Mouse (Mus musculus) embryonic fibroblast, embryonic 13.5 days (primary cell): Measurements from ENCODE around the gene Bmi1. TPM values are rescaled to one million over a fixed set of nuclear protein-coding genes. Genes with fewer than 3 reads are reported as not detected.

ENCODE experiments used
- H3K27ac ChIP-seq: 2 replicates; pipeline ENCODE4 v1.5.1; 2012; ENCODE audit warnings: low read length, control low read depth, inconsistent platforms; ENCODE audit not compliant: insufficient read depth
- H3K4me1 ChIP-seq: 2 replicates; pipeline ENCODE4 v1.6.1; 2011; ENCODE audit warnings: low read length; ENCODE audit not compliant: control insufficient read depth, insufficient read depth
- H3K4me3 ChIP-seq: 2 replicates; pipeline ENCODE4 v1.5.1; 2011; ENCODE audit warnings: mild to moderate bottlenecking, control low read depth, low read length; ENCODE audit not compliant: insufficient read depth
- CTCF ChIP-seq: IDR thresholded peaks from 2 replicates; pipeline ENCODE4 v1.5.1; 2011; ENCODE audit warnings: mild to moderate bottlenecking, control low read depth, low read length, moderate library complexity, borderline replicate concordance; ENCODE audit not compliant: insufficient read depth
- POLR2A ChIP-seq: IDR thresholded peaks from 2 replicates; pipeline ENCODE4 v1.6.1; 2011; ENCODE audit warnings: low read depth, mild to moderate bottlenecking, control low read depth, low read length, moderate library complexity
- polyA plus RNA-seq: library from polyadenylated mRNA; stranded (reverse); fragments of >200 nt; gene quantifications from 2 replicates; pipeline ENCODE4 v1.2.4, GENCODE M21; 2011; ENCODE audit warnings: low read depth; ENCODE audit not compliant: missing spikeins, insufficient read length

Gene Bmi1
- polyA plus RNA-seq = 58.7 and 82.9 TPM in 2 replicates

DNA sequence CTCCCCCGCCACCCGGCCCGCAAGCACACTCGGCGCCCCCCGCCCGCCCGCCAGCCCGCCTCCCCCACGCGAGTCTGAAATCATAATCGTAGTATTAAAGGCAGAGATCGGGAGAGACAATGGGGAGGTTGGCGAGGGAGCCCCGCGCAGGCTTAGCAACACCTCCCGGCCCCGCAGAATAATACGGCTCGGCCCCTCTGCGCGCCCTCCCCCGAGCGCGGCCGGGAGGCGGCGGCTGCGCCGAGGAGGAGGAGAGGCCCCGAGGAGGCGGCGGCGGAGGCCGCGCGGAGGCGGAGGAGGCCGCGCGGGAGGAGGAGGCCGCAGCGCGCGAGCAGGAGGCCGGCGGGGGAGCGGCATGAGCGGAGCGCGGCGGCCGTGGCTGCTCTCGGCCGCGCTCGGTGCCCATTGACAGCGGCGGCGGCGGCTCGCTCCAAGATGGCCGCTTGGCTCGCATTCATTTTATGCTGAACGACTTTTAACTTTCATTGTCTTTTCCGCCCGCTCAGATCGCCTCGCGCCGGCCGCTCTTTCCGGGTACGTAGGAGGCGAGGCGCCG is at the start of gene Bmi1:
Bmi1 (plus strand) TSS at position 83 of the 556 bp plus-strand sequence.
- TF ChIP-seq POLR2A (peak; percentile 49), CTCF (no peak)
- Histone ChIP-seq H3K4me3 (peak within 1 kb of the TSS; percentile 75), H3K4me1 (peaks cover 4% of the 10 kb centered on the region; the same call in 1 of the 2 replicates), H3K27ac (peak within 1 kb of the TSS; percentile 85)

DNA sequence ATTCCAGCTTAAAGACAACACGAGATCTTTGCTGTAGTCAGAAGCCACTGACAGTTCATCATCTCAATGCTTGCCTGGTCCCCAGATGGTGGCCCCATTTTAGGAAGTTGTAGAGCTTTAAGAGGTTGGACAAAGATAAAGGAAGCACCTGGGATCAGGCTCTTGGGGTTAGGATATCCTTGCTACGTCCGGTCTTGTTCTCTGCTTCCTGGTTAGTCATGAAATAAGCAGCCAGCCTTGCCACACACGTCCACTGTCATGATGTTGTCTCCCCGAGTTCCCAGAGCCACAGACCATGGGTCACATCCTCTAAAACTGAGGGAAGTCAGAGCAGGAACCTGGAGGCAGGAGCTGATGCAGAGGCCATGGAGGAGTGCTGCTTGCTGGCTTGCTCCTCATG is 46.3 kb upstream of the Bmi1 start:
- no peak overlapping the region for H3K4me3 ChIP-seq
- H3K27ac ChIP-seq = no peak overlapping the region
- H3K4me1 ChIP-seq = no peaks in the 10 kb centered on the region
- TF ChIP-seq POLR2A = no peak
- TF ChIP-seq CTCF = no peak

DNA sequence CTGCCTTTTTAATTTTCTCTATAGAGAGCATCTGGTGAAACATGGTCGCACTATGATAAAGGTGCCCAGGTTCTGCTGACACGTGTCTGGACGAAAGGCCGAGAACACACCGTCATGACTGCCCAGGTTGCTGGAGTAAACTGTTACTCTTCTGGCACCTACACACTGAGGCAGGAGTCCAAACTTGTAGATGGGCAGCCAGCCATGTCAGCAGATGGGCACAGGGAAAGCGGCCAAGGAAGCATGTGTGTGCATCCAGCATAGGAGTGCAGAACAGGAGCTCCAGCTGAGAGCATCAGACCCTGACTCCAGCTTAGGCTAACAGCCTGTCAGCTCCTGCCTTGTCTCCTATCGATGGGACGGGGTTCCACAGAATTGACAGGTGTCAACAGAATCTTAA is 41.8 kb upstream of the Bmi1 start:
- Histone ChIP-seq H3K27ac (no peak overlapping the region), H3K4me3 (no peak overlapping the region), H3K4me1 (no peaks in the 10 kb centered on the region)
- TF ChIP-seq POLR2A (no peak), CTCF (no peak)

DNA sequence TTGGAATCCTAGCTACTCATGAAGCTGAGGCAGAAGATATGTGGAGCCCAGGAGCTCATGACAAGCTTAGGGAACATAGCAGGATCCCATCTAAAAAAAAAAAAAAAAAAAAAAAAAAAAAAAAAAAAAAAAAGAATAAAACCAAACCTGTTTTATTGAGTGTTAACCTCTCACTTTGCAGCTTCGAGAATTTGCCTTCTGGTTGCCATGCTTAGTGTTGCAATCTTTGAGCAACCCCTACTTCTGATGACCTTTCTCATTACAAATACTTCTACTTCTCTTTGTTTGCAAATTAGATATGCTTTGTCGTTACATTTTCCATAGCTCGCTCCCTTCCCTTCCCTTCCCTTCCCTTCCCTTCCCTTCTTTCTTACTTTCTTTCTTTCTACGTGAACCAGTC is 28.3 kb upstream of the Bmi1 start:
- Histone ChIP-seq H3K27ac (no peak overlapping the region), H3K4me3 (no peak overlapping the region), H3K4me1 (no peaks in the 10 kb centered on the region)
- TF ChIP-seq CTCF (no peak), POLR2A (no peak)

DNA sequence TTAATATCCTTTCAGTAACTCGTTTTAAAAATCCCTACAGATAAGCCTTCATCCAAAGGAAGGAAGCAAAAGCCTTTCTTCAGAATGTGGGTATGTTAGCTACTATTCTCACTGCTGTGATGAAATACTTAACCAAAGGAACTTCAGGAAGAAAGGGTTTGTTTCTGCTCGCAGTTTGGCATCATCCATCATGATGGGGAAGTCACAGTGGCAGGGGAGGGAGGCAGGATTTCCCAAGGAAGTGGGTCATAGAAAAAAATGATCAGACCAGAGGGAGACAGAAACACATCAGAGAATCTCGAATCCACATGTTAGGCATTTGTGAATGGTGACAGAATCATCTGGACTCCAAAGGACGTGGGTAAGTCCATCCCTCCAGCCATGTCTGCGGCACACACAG is 22.0 kb upstream of the Bmi1 start:
- Histone ChIP-seq H3K4me1 (no peaks in the 10 kb centered on the region), H3K27ac (no peak overlapping the region), H3K4me3 (no peak overlapping the region)
- no peak for TF ChIP-seq CTCF

DNA sequence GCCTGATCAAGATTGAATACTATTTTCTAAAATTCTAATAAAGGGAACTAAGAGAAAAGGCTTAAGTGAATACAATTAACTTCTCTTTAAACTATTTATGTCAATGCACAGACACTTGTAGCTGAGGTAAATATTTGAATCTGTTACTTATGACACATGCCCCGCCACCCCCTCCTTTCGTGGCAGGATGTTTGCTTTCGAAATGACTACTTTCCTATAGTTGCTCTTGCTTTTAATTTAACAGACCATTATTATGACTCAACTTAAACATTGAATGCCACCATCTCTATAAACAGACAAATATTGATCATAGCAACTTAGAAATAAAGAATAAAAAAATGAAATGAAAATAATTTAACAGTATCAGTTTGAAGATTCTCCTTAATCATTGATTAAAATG is 12.8 kb upstream of the Bmi1 start:
- H3K27ac ChIP-seq = no peak overlapping the region
- TF ChIP-seq CTCF (no peak), POLR2A (no peak)

DNA sequence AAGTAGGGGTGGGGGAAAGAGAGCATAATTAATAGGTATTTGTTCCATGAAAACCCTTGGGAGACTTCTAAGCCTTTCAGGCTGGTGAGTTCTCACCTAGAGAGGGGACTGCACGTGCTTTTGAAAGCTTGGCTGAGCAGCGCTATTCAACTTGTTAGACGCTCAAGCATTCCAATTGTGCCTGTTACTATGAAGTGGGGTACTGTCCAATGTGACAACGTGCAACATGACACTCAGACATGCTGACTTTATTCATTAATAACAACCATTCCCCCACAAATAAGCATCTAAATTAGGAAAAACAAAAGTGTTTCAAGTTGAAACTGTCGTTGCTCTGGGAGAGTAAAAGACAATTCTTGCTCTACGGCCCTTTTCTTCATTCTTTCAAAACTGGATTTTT is 5.8 kb upstream of the Bmi1 start:
- peaks cover 4% of the 10 kb centered on the region; the same call in 1 of the 2 replicates for H3K4me1 ChIP-seq
- H3K27ac ChIP-seq = no peak overlapping the region
- no peak overlapping the region for H3K4me3 ChIP-seq
- TF ChIP-seq CTCF (no peak), POLR2A (no peak)

More for the DNA sequence above, 12.8 kb upstream of the Bmi1 start:
- Histone ChIP-seq H3K4me3 (no peak overlapping the region), H3K4me1 (no peaks in the 10 kb centered on the region)

DNA sequence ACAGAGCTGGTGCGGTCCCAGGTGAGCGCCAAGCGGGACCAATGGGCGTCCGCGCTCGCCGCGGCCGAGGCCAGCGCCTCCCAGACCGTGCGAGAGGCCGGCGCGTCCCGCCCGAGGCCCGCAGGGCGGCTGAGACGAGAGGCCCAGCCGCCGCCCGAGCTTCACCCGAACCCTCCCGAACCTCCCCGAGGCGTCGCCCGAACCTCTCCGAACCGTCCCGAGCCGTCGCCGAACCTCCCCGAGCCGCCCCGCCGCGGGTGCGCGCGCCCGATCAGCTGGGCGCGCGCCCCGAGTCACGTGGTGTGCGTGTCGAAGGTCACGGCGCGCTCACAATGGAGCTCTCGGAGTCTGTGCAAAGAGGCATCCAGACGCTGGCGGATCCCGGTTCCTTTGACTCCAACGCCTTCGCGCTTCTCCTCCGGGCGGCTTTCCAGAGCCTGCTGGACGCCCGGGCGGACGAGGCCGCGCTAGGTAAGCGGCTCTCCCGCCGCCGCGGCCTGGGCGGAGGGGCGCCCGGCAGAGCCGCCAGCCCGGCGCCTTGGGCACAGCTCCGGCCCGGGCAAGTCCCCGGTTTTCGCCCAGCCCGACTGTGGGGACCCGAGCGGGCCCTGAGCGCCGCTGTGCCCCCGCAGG is 4.6 kb upstream of the Bmi1 start, which contains the start of gene Commd3:
Commd3 (plus strand) TSS at position 252 of the 633 bp plus-strand sequence.
- Histone ChIP-seq H3K4me3 (peak within 1 kb of the TSS; percentile 97), H3K27ac (peak within 1 kb of the TSS; percentile 97), H3K4me1 (peaks cover 4% of the 10 kb centered on the region; the same call in 1 of the 2 replicates)
- peak; percentile 86 for TF ChIP-seq POLR2A
- no peak for TF ChIP-seq CTCF

DNA sequence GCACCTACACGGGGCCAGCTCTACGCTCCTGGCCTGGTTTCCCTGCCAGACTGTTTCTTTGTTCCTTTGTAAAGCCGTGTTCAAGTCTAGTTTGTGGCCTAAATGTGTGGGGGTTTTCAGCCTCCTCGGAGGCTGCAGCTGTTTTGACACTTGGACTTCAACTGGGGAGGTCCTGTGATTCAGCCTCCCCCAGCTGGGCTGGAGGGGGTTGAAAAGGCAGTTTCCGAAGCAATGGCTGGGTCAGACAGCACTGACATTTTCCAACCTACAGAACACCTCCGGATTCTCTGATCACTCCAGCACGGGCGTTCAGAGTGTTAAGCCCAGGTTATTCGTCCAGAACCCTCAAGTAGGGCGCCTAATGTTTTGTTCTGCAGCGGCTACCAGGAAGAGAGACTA is 4.1 kb upstream of the Bmi1 start:
- Histone ChIP-seq H3K27ac (peak overlapping the region; percentile 97), H3K4me1 (peaks cover 4% of the 10 kb centered on the region; the same call in 1 of the 2 replicates), H3K4me3 (peak overlapping the region; percentile 97)
- TF ChIP-seq POLR2A (no peak), CTCF (no peak)

DNA sequence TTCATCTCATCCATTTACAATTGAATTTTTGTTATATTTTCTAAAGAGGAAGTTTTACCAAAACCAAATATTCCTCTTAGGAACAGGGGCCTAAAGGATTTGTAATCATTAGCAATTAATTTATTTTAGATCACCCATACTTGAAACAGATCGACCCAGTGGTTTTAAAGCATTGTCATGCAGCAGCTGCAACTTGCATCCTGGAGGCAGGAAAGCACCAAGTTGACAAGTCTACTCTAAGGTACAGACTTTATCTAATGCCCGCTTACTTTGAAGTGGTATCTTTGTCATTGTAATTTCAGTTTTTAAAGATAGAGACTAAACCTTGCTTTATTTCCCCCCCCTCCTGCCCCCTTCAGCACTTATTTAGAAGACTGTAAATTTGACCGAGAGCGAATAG is 3.1 kb upstream of the Bmi1 start:
- Histone ChIP-seq H3K4me1 (peaks cover 4% of the 10 kb centered on the region; the same call in 1 of the 2 replicates), H3K27ac (no peak overlapping the region), H3K4me3 (peak overlapping the region; percentile 16)
- TF ChIP-seq CTCF (no peak), POLR2A (no peak)
